Mouse (Mus musculus) intestine, postnatal 0 days (tissue): ENCODE data around the gene S100a7a. TPM values are rescaled to one million over a fixed set of nuclear protein-coding genes. Genes with fewer than 3 reads are reported as not detected.

Experiments
- ATAC-seq: fragments of 200-750 bp; cut with Nextera tagmentation; 2 replicates; pipeline ENCODE4 v1.8.0; 2017; ENCODE audit warnings: mild to moderate bottlenecking, moderate TSS enrichment, moderate library complexity
- H3K27ac ChIP-seq: fragments of 300-500 bp; sonication (generic); 2 replicates; pipeline ENCODE4 v1.5.1; 2014; ENCODE audit warnings: mild to moderate bottlenecking, low read depth, low read length, moderate library complexity
- H3K27me3 ChIP-seq: fragments of 300-500 bp; sonication (generic); replicated peaks from 2 replicates; pipeline ENCODE4 v1.6.1; 2014; ENCODE audit warnings: low read length, mixed read lengths; ENCODE audit not compliant: control insufficient read depth, insufficient read depth
- H3K36me3 ChIP-seq: fragments of 300-500 bp; sonication (generic); 2 replicates; pipeline ENCODE4 v1.6.1; 2014; ENCODE audit warnings: mild to moderate bottlenecking, moderate library complexity; ENCODE audit not compliant: control insufficient read depth, insufficient read depth
- H3K4me1 ChIP-seq: fragments of 300-500 bp; sonication (generic); replicated peaks from 2 replicates; pipeline ENCODE4 v1.6.1; 2014; ENCODE audit warnings: antibody characterized with exemption, low read length, mixed read lengths; ENCODE audit not compliant: control insufficient read depth, insufficient read depth
- H3K4me2 ChIP-seq: fragments of 300-500 bp; sonication (generic); replicated peaks from 2 replicates; pipeline ENCODE4 v1.6.1; 2014; ENCODE audit warnings: low read depth, mild to moderate bottlenecking, moderate library complexity
- H3K4me3 ChIP-seq: fragments of 300-500 bp; sonication (generic); 2 replicates; pipeline ENCODE4 v1.5.1; 2014; ENCODE audit warnings: low read depth, low read length
- H3K9ac ChIP-seq: fragments of 300-500 bp; sonication (generic); 2 replicates; pipeline ENCODE4 v1.6.1; 2014; ENCODE audit warnings: mild to moderate bottlenecking, low read depth, low read length
- H3K9me3 ChIP-seq: fragments of 300-500 bp; sonication (generic); 2 replicates; pipeline ENCODE4 v1.6.1; 2016; ENCODE audit warnings: mixed run types; ENCODE audit not compliant: control insufficient read depth
- CTCF ChIP-seq: sonication (generic); IDR thresholded peaks from 2 replicates; pipeline ENCODE4 v1.5.1; 2016; ENCODE audit warnings: low read depth, mild to moderate bottlenecking, control low read depth, antibody characterized with exemption, moderate library complexity
- WGBS: fragments of 180-500 bp; shearing (Covaris S2); extraction: QIAGEN DNeasy Blood & Tissue Kit; methylation state at CpG from one replicate; pipeline ENCODE4 v1.1.7; 2014; 5-methylcytosine and 5-hydroxymethylcytosine counted together
- polyA plus RNA-seq: library from polyadenylated mRNA; unstranded; fragments of >200 nt; fragmentation: Nextera tagmentation; extraction: Ambion mirVana; gene quantifications from 2 replicates; pipeline ENCODE4 v1.2.1, GENCODE M21; 2015

S100a7a gene
- polyA plus RNA-seq, 1 experiment from 2014 or later, result 0.12 TPM

- no peaks in the 10 kb centered on the region for H3K9me3 ChIP-seq
- H3K27me3 ChIP-seq, result no peaks in the 10 kb centered on the region
- no peak overlapping the region for H3K4me2 ChIP-seq
- H3K36me3 ChIP-seq, result no peaks in the 10 kb centered on the region
- no peak overlapping the region for H3K9ac ChIP-seq
- peak; percentile 53 for ATAC-seq
- no peak for TF ChIP-seq CTCF
- no peak overlapping the region for H3K27ac ChIP-seq
- no peaks in the 10 kb centered on the region for H3K4me1 ChIP-seq
- no peak overlapping the region for H3K4me3 ChIP-seq
Measured at GRCm38 (mm10) chr3:90609102-90609501, 44.7 kb upstream of the S100a7a start.

- 91% methylated on average over 3 of the region's 3 CpGs for WGBS
- no peak for ATAC-seq
- no peak overlapping the region for H3K27ac ChIP-seq
Measured at GRCm38 (mm10) chr3:90611494-90611893, 42.3 kb upstream of the S100a7a start.

GRCm38 (mm10) chr3:90612061-90612460 lies 41.8 kb upstream of the S100a7a start:
- H3K4me2 ChIP-seq, result no peak overlapping the region

More at GRCm38 (mm10) chr3:90611494-90611893, 42.3 kb upstream of the S100a7a start:
- TF ChIP-seq CTCF, result no peak
- Histone ChIP-seq H3K9ac (no peak overlapping the region), H3K4me3 (no peak overlapping the region), H3K4me2 (no peak overlapping the region), H3K4me1 (peaks cover 4% of the 10 kb centered on the region; the same call in 1 of the 2 replicates), H3K27me3 (no peaks in the 10 kb centered on the region), H3K9me3 (no peaks in the 10 kb centered on the region), H3K36me3 (no peaks in the 10 kb centered on the region)

GRCm38 (mm10) chr3:90612728-90613291 lies 41.0 kb upstream of the S100a7a start, which contains the start of gene S100a6:
Gene S100a6 (plus strand): TSS chr3:90612882.
- Histone ChIP-seq H3K27me3 (no peaks in the 10 kb centered on the region), H3K36me3 (no peaks in the 10 kb centered on the region), H3K4me1 (peaks cover 4% of the 10 kb centered on the region; the same call in 1 of the 2 replicates), H3K4me3 (peak within 1 kb of the TSS; percentile 38), H3K4me2 (peak within 1 kb of the TSS; percentile 62), H3K9me3 (no peaks in the 10 kb centered on the region), H3K27ac (no peak within 1 kb of the TSS; the same call in none of the 2 replicates), H3K9ac (peak within 1 kb of the TSS; percentile 34)
- 2% methylated on average over 23 of the region's 23 CpGs for WGBS
- peak; percentile 82 for TF ChIP-seq CTCF
- peak; percentile 23; the same call in 1 of the 2 replicates for ATAC-seq

More at GRCm38 (mm10) chr3:90612061-90612460, 41.8 kb upstream of the S100a7a start:
- no peak overlapping the region for H3K9ac ChIP-seq
- H3K27me3 ChIP-seq, result no peaks in the 10 kb centered on the region
- H3K9me3 ChIP-seq, result no peaks in the 10 kb centered on the region
- no peak for ATAC-seq
- no peak overlapping the region for H3K27ac ChIP-seq
- peaks cover 4% of the 10 kb centered on the region; the same call in 1 of the 2 replicates for H3K4me1 ChIP-seq
- 68% methylated on average over 4 of the region's 4 CpGs for WGBS
- no peaks in the 10 kb centered on the region for H3K36me3 ChIP-seq
- no peak for TF ChIP-seq CTCF
- H3K4me3 ChIP-seq, result no peak overlapping the region

- Histone ChIP-seq H3K4me3 (peak overlapping the region; percentile 38), H3K27me3 (no peaks in the 10 kb centered on the region), H3K36me3 (no peaks in the 10 kb centered on the region), H3K4me1 (peaks cover 4% of the 10 kb centered on the region; the same call in 1 of the 2 replicates), H3K9me3 (no peaks in the 10 kb centered on the region), H3K27ac (peak overlapping the region; percentile 35), H3K4me2 (peak overlapping the region; percentile 62), H3K9ac (peak overlapping the region; percentile 34; the same call in 1 of the 2 replicates)
- WGBS, result 62% methylated on average over 7 of the region's 7 CpGs
- ATAC-seq, result no peak
- no peak for TF ChIP-seq CTCF
Measured at GRCm38 (mm10) chr3:90613461-90614147, 40.2 kb upstream of the S100a7a start.

- 63% methylated on average over 6 of the region's 6 CpGs for WGBS
- peak overlapping the region; percentile 38; the same call in 1 of the 2 replicates for H3K4me3 ChIP-seq
Measured at GRCm38 (mm10) chr3:90614148-90614530, 39.7 kb upstream of the S100a7a start.

More at GRCm38 (mm10) chr3:90614148-90614530, 39.7 kb upstream of the S100a7a start:
- peaks cover 4% of the 10 kb centered on the region; the same call in 1 of the 2 replicates for H3K4me1 ChIP-seq
- H3K9ac ChIP-seq, result no peak overlapping the region
- no peak for TF ChIP-seq CTCF
- peak overlapping the region; percentile 62 for H3K4me2 ChIP-seq
- H3K9me3 ChIP-seq, result no peaks in the 10 kb centered on the region
- no peak for ATAC-seq
- H3K27me3 ChIP-seq, result no peaks in the 10 kb centered on the region
- H3K27ac ChIP-seq, result peak overlapping the region; percentile 57; the same call in 1 of the 2 replicates
- no peaks in the 10 kb centered on the region for H3K36me3 ChIP-seq
